Mouse (Mus musculus) intestine, embryonic 16.5 days (tissue): Measurements from ENCODE around the gene Anks1. TPM values are rescaled to one million over a fixed set of nuclear protein-coding genes. Genes with fewer than 3 reads are reported as not detected.

Experiments used
- ATAC-seq: fragments of 200-750 bp; cut with Nextera tagmentation; 2 replicates; pipeline ENCODE4 v1.8.0; 2017; ENCODE audit warnings: moderate TSS enrichment, moderate library complexity
- H3K27ac ChIP-seq: fragments of 300-500 bp; sonication (generic); 2 replicates; pipeline ENCODE4 v1.5.1; 2014; ENCODE audit warnings: mild to moderate bottlenecking, low read length
- H3K27me3 ChIP-seq: fragments of 300-500 bp; sonication (generic); replicated peaks from 2 replicates; pipeline ENCODE4 v1.6.1; 2014; ENCODE audit warnings: low read length, control low read depth, mixed read lengths; ENCODE audit not compliant: control insufficient read depth, insufficient read depth
- H3K36me3 ChIP-seq: fragments of 300-500 bp; sonication (generic); 2 replicates; pipeline ENCODE4 v1.6.1; 2014; ENCODE audit warnings: low read length, control low read depth; ENCODE audit not compliant: control insufficient read depth, insufficient read depth
- H3K4me1 ChIP-seq: fragments of 300-500 bp; sonication (generic); 2 replicates; pipeline ENCODE4 v1.6.1; 2014; ENCODE audit warnings: low read length, control low read depth, mixed read lengths; ENCODE audit not compliant: control insufficient read depth, insufficient read depth
- H3K4me2 ChIP-seq: fragments of 300-500 bp; sonication (generic); 2 replicates; pipeline ENCODE4 v1.6.1; 2014; ENCODE audit warnings: low read depth, low read length, control low read depth
- H3K4me3 ChIP-seq: fragments of 300-500 bp; sonication (generic); 2 replicates; pipeline ENCODE4 v1.5.1; 2014; ENCODE audit warnings: mild to moderate bottlenecking, low read length
- H3K9ac ChIP-seq: fragments of 300-500 bp; sonication (generic); 2 replicates; pipeline ENCODE4 v1.6.1; 2014; ENCODE audit warnings: low read depth, low read length
- H3K9me3 ChIP-seq: fragments of 300-500 bp; sonication (generic); 2 replicates; pipeline ENCODE4 v1.6.1; 2016; ENCODE audit warnings: low read length, control low read depth; ENCODE audit not compliant: control insufficient read depth
- WGBS: fragments of 180-500 bp; shearing (Covaris S2); extraction: QIAGEN DNeasy Blood & Tissue Kit; methylation state at CpG from one replicate; pipeline ENCODE4 v1.1.7; 2014; 5-methylcytosine and 5-hydroxymethylcytosine counted together
- polyA plus RNA-seq: library from polyadenylated mRNA; unstranded; fragments of >200 nt; fragmentation: Nextera tagmentation; extraction: Ambion mirVana; gene quantifications from 2 replicates; pipeline ENCODE4 v1.2.1, GENCODE M21; 2015

Gene Anks1
- polyA plus RNA-seq, 1 experiment from 2014 or later, result 10.0 TPM

- Histone ChIP-seq H3K9ac (no peak overlapping the region), H3K36me3 (no peaks in the 10 kb centered on the region), H3K9me3 (no peaks in the 10 kb centered on the region), H3K27me3 (no peaks in the 10 kb centered on the region), H3K4me3 (no peak overlapping the region), H3K4me1 (peaks cover 4% of the 10 kb centered on the region; the same call in 1 of the 2 replicates), H3K4me2 (no peak overlapping the region), H3K27ac (no peak overlapping the region)
- no peak for ATAC-seq
- 82% methylated on average over 6 of the region's 6 CpGs for WGBS
These were observed 197.2 kb downstream of the Anks1 start for GRCm38 (mm10) chr17:28106352-28106751.

GRCm38 (mm10) chr17:28107275-28107674 lies 198.2 kb downstream of the Anks1 start:
- Histone ChIP-seq H3K9ac (no peak overlapping the region), H3K36me3 (no peaks in the 10 kb centered on the region), H3K4me2 (no peak overlapping the region), H3K9me3 (no peaks in the 10 kb centered on the region), H3K27me3 (no peaks in the 10 kb centered on the region), H3K4me3 (no peak overlapping the region), H3K27ac (no peak overlapping the region), H3K4me1 (no peaks in the 10 kb centered on the region)
- no peak for ATAC-seq
- 24% methylated on average over 14 of the region's 14 CpGs for WGBS

- no peaks in the 10 kb centered on the region for H3K36me3 ChIP-seq
- no peak overlapping the region for H3K4me3 ChIP-seq
- H3K27me3 ChIP-seq, result no peaks in the 10 kb centered on the region
- ATAC-seq, result no peak
- WGBS, result 86% methylated on average over 8 of the region's 8 CpGs
- no peak overlapping the region for H3K4me2 ChIP-seq
- H3K9ac ChIP-seq, result no peak overlapping the region
- H3K27ac ChIP-seq, result no peak overlapping the region
- H3K9me3 ChIP-seq, result no peaks in the 10 kb centered on the region
- no peaks in the 10 kb centered on the region for H3K4me1 ChIP-seq
These were observed 203.2 kb downstream of the Anks1 start for GRCm38 (mm10) chr17:28112266-28112665.

Other genes with a start within 250 kb of the Anks1 start
- gene Spdef, start 180.4 kb upstream of the Anks1 start, polyA plus RNA-seq, result 20.0 and 21.9 TPM in 2 replicates
- 14.7 and 20.8 TPM in 2 replicates for gene D17Wsu92e, start 88.7 kb upstream of the Anks1 start, polyA plus RNA-seq
- 218 and 242 TPM in 2 replicates for gene Snrpc, start 71.2 kb upstream of the Anks1 start, polyA plus RNA-seq
- gene Uhrf1bp1, start 52.9 kb upstream of the Anks1 start, polyA plus RNA-seq, result 2.3 and 2.9 TPM in 2 replicates
- gene Taf11, start 538 bp downstream of the Anks1 start, polyA plus RNA-seq, result 41.5 and 51.6 TPM in 2 replicates
- gene Tcp11, start 171.3 kb downstream of the Anks1 start, polyA plus RNA-seq, result 1.6 TPM in 2 replicates
- gene Scube3, start 232.8 kb downstream of the Anks1 start, polyA plus RNA-seq, result 1.0 and 1.1 TPM in 2 replicates